Mouse (Mus musculus) granulocyte monocyte progenitor cell, adult 5-6 weeks (primary cell): ENCODE data around the gene Peli3. TPM values are rescaled to one million over a fixed set of nuclear protein-coding genes. Genes with fewer than 3 reads are reported as not detected.
"Not testable (repeated sequence)": the region's sequence is repeated elsewhere in the genome, so short reads cannot be mapped to it uniquely, and the experiment has no call there.

Source experiments
- ATAC-seq: replicated peaks from 2 replicates; pipeline ENCODE4 v1.8.0; 2016; ENCODE audit warnings: mild to moderate bottlenecking, moderate TSS enrichment, inconsistent platforms; ENCODE audit not compliant: poor library complexity, severe bottlenecking
- total RNA-seq, 2 experiments: library from RNA; stranded (forward) in 1 of 2; stranded (reverse) in 1 of 2; fragments of 200-712, 200-1000 nt in 1 of 2; fragments of >200 nt in 1 of 2; fragmentation: Nextera tagmentation in 1 of 2; gene quantifications; 2 replicates each; pipeline ENCODE4 v1.2.3; 2014 to 2017

Gene Peli3
- not detected in 2 replicates for total RNA-seq (2014; fragmentation: Nextera tagmentation)
- 0.10 and 3.3 TPM in 2 replicates for total RNA-seq (2017)

DNA sequence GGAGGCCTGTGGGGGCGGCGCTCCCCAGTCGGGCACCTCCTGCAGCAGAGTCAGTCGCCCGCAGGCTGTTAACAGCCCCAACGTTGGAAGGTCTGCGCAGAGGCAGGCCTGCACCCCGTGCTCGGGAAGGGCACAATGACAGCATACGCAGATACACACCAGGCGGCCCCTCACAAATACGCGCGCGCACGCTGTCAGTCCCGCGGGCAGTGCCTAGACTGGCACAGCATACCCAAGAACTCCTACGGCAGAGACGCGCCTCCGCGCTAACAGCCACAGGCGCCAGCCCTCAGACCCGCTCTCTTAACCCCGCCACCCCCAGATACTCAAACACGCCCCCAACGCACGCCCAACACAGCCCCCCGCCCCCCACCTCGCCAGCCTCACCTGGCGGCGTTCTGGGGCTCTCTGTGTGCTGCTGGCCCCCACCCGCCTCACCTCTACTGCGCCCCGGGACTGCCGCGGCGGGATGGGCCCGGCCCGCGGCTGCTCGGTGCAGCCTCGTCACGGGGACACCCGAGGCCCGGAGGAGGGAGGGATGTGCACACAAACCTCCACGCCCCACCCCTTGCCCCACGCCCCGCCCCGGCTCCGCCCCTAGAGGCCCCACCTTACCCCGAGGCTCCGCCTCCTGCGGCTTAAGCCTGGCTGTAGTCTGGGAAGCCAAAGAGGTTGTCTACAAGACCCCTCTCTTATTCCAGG lies at the start of gene Peli3:
Gene Peli3 (minus strand): TSS at position 577 of the 702 bp plus-strand sequence.
- peak; percentile 87 for ATAC-seq

DNA sequence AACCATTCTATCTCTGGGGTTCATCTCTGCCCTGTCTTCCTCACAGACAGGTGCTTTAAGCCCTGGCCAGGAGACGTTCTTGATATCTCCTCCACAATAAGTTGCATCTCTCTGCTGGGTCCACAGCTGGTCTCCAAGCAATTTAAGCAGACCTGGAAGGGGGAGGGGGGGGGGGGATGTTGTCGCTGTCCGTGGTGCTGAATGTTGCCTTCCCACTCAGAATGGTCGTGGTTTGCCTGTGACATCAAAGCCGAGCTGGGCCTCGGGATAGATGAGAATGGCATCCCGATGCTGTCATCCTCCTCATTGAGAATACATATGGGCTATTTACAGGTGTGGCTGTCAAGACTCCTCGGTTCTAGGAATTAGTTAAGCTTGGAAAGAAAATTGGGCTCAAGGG lies 49.4 kb upstream of the Peli3 start:
- ATAC-seq: no peak

- ATAC-seq: no peak
These were observed 47.8 kb upstream of the Peli3 start for GRCm38 (mm10) chr19:4990716-4991115.

GRCm38 (mm10) chr19:4990256-4990625 lies 47.3 kb upstream of the Peli3 start, which contains the start of gene Npas4:
Npas4 (minus strand) TSS chr19:4990316.
- ATAC-seq: no peak

DNA sequence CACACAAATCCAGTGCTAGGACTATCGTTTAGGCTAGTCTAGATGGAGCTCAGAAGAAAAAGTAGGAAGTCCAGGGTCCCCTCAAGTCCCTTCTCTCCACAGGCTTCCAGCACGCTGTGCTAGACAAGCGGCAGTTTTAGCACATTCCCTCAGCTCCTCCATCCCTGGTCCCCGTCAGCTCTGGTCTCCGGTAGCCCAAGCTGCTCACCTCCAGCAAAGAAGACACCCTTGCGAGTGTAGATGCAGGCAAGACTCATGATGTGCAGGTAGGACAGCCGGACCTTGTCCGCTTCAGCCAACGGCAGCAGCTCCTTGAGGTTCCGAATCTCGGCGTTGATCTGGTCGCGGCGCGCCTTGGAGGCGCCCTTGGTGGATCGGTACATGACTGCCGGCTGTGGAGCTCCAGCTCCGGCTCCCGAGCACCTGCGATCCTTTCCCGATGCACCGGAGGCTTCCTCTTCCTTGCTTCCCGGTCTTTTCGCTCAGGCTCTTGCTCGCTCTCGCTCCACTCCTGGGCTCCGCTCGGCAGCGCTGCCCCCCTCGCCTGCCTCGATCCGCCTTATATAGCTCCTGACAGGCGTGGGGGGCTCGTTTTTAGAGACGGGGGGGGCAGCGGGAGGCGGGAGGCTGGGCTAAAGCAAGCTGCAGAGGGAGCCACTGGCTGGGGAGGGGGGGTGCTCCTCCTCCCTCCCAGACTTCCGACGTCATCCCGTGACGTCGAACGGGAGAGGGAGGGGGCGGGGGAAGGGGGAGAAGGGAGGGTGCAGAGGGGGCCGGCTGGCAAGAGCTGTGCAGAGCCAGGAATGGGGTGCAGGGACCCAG lies 46.7 kb upstream of the Peli3 start:
- ATAC-seq: no peak

DNA sequence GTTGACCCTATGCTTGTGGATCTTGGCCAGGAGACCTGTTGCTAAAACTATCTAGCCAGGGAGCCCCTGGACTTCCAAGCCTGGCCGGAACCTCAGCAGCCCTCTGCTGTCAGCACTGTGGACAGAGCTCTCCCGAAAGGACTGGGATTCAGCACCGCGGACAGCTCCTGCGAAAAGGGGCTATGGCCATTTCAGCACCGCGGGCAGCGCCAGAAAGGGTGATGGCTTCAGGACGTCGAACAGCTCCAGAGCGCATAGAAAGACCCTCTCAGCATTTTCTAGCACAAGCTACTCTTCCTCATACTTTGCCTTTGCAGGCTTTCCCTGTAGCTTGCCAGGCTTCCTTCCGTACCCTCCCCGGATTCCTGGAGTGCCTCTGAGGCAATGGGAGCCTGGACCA lies 46.1 kb upstream of the Peli3 start:
- peak; percentile 91 for ATAC-seq

GRCm38 (mm10) chr19:4981767-4982166 lies 38.8 kb upstream of the Peli3 start:
- ATAC-seq: no peak

GRCm38 (mm10) chr19:4968236-4968635 lies 25.3 kb upstream of the Peli3 start:
- ATAC-seq: peak; percentile 84

- peak; percentile 99 for ATAC-seq
These were observed 19.1 kb upstream of the Peli3 start, which contains the start of gene Mrpl11 for GRCm38 (mm10) chr19:4961928-4962601. Mrpl11 (plus strand) TSS chr19:4962147.

DNA sequence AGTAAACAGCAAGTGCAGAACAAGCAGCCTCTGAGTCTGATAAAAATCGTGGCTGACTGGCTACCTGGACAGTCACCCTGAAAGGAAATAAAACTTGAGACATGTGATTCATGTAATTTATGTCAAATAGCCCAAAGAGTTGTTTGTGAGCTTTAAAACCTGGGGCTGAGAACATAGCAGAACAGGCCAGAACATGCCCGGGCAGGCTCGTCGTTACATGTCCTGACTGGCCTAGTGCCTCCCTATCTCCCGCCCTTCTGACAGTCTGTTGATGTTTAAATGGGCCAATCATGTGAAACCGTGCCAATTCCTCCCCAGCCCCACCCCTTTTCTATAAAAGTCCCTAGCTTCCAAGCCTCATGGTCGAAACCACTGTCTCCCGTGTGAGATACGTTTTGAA lies 5.7 kb upstream of the Peli3 start:
- not testable (repeated sequence) for ATAC-seq

DNA sequence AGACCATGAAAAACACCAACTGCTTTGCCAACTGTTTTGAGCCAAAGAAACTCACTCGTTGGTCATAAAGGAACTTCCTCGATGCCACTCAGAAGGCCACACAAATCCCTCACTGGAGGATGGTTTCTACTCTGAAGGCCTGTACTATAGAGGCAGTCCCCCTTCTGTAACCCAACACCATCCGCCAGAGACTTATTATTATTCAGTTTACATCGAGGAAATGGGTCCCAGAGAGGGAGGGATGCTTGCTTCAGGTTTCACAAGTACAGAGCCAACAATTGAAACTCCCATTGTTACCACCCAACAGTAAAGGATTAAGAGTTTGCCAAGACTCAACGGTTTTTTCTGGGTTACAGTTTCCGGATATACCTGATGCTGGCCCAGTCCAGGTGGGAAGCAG lies 2.6 kb upstream of the Peli3 start:
- ATAC-seq: no peak

DNA sequence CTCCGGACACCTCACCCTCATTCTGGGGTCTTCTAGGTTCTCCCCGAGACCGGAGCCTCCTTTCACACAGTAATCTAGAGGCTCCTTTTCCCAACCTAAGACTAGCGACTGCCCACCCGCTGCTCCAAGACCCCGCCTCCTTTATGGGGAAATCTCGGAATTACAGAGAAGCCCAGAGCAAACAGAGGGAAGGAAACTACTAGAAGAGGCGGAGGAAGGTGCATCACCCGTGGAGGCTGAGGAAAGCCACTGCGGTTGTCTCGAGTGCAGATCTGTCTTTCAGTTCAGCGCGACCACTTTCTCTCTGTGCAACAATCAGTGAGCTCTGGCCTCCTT lies 294 bp upstream of the Peli3 start:
- peak; percentile 65 for ATAC-seq

DNA sequence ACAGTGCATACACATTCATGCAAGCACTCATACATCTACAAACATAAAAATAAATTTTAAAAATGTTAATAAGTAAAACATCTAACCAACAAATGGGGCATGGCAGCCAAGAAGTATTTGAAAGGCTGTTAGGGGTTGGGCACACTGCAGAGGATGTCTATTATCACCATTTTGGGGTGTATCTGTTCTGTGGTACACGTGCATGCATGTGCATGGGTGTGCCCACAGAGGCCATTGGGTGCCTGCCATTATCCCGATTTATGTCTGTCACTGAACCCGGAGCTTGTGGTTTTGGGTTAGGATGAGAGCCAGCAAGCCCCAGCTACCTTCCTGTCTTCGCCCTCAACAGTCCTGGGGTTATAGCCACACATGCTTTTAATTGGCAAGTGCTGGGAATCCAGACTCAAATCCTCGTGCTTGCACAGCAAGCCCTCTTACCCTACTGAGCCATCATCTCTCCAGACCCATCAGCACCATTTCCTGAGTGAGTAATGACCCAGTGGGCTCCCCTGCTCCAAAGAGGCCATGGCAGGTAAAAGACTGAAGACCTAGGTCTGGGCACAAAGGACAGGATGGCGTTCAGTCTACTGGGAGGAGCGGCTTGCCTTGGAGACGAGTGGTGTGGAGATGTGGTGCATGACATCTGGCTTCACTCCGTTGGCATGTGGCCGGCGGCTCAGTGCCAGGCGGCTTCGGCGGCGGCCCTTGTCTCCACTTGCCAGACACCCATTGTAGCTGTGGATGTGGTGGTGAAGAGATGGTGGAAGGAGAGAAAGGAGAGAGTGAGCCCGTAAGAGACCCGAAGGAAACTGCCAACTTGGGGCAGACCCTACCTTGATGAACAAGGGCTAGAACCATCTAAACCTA lies 5.2 kb downstream of the Peli3 start:
- no peak for ATAC-seq

DNA sequence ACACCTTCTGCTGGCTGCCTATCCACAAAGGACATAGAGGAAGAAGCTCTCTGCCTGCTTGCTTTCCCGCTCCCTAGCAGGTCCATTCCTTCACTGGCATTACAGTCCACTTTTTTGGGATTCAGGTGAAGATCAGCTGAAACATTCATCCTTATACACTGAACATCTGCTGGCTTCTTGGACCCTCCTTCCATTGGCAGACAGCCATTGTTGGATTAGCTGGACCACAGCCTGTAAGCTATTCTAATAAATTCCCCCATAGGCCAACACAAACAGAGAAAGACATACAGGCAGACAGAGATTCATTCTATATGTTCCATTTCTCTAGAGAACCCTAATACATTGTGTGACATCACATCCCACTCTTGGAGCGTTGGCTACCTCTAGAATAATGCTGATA lies 6.0 kb downstream of the Peli3 start:
- no peak for ATAC-seq

DNA sequence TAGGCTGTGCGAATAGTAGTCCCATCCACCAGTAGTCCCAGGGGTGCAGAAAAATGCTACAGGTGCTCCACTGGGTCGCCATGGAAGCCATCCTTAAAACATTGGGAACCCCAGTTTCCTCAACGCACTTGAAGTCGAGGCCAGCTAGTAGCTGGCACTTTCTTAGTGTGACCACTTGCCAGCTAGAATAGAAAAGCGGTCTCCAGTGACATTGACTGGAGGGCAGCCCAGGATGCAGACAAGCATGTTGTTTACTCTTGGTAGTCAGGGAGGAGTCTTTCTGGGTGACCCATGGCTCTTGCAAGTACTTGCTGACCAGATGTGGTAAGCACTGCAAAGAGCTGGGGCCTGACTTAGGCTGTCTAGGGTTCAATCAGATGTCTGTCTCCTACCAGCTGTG lies 14.1 kb downstream of the Peli3 start:
- ATAC-seq: no peak

DNA sequence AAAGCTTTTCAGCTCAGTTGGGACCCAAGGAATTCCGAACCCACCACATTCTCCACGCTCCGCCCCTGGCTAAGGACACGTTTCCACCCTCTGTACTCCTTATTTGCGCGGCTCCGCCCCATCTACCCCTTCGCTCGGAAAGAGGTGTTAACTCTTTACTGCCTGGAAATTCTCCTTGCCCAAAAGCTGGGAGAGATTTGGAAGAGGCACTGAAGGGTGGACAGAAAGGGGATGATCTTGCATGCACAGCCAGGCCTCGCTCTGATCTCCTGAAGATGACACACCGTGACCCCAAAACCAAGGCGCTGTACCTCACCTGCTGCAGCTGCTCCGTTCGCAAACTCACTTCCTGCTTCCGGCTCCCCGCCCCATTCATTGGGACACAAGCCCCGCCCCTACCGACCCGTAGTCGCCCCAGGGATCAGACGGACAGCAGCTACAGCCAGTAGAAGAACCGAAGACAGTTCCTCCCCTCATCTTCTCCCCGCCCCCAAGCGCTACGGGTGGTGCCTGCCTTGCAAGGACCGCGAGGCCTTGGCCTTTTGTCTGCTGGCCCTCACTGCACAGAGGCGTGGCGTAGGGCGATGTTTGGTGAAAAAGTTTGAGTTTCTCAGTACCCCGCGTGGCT lies 14.9 kb downstream of the Peli3 start, which contains the start of gene Dpp3:
Gene Dpp3 (minus strand): TSS at position 384 of the 628 bp plus-strand sequence.
- peak; percentile 99 for ATAC-seq

DNA sequence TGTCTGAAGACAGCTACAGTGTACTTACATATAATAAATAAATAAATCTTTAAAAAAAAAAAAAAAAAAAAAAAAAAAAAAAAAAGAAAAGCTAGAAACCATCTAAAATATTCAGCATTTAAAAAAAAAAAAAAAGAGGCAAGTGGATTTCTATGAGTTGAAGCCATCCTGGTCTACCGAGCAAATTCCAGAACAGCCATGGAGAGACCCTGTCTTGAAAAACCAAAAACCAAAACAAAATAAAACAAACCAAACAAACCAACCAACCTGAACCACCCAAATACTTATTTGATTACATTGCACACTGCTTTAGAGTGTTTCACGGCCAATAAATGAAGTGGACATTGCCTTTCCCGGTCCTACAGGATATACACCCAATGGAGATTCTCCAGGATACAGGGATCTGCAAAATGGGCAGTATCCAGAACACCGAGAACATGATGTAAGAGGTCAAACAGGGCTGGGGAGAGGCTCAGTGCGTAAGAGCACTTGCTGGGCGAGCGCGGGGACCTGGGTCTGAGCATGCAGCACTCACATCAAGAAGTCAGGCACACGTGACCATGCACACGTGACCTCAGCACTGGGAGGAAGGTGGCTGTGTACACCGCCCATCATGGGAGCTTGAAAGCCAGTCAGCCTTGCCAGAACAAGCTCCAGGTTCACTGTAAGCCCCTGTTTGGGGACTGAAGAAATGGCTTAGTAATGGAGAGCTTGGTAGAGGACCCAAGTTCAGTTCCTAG lies 17.6 kb downstream of the Peli3 start:
- ATAC-seq: no peak

DNA sequence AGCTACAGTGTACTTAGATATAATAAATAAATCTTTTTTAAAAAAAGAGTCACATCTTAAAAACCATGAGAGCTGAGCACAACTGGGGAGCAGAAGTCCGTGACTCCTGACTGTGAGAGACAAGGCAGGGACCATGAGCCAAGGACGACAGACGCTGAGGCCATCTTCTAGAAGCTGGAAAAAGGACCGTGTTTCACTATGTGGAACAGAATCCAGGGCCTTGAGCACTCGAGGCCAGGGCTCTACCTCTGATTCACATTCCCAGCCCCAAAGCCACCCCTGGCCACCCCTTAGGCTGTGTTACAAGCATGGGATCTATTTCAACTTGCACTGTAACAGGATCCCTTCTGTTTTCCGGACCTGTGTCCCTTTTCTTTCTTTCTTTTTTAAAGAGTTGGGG lies 23.3 kb downstream of the Peli3 start:
- no peak for ATAC-seq

DNA sequence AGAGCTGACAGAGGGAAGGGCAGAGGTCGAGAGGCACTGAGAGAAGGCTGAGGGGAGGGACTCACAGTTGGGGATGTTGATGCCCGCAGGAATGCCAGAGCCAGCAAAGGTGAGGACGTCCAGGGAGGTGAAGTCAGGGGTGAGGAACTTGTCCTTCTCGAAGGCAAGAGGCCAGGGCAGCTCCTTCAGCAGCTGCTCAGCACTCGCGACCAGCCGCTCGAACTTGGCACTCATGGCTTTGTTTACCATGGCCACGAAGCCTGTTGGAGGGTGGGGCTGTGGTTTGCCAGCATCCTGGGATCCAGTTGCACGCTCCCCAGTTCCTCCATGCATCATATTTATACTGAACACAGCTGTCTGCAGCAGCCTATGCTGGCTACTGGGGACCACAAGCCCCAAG lies 26.1 kb downstream of the Peli3 start:
- no peak for ATAC-seq
